30 mouse cellular contexts compared by ENCODE assay signal in genomic region chr7:135804730-135805129, GRCm38 (mm10).
DNase-seq lines count a peak whose midpoint lies in the region; ATAC-seq lines count a peak whose summit lies in the region.
"Had no signal": no experiment of that assay in that cellular context is flagged by ENCODE, and none has a peak within 500 bp of the region (broad histone marks: within the 10 kb centered on the region; RNA-seq: fewer than 3 reads in every experiment).

No protein-coding gene starts in this region.

- ATAC-seq in liver, embryonic 13.5 days (ENCODE audit: low read depth): no peak
- no peak for ATAC-seq in liver, embryonic 12.5 days
- peak; percentile 19 to 27; a peak in 2 of 4 replicates for ATAC-seq in hematopoietic stem cell, adult 5-6 weeks (replicated peaks in 1 of 2; ENCODE audit: insufficient read depth in 1 of 2, low FRiP score in 2 of 2, low TSS enrichment in 1 of 2, low read depth in 1 of 2, poor library complexity in 2 of 2, severe bottlenecking in 2 of 2)
- peak; percentile 40 for ATAC-seq in megakaryocyte-erythroid progenitor cell, adult 5-6 weeks (replicated peaks; ENCODE audit: low FRiP score, low TSS enrichment, poor library complexity, severe bottlenecking)
- ATAC-seq: forebrain, embryonic 13.5 days; forebrain, embryonic 16.5 days; Patski had no signal

- peaks cover 31% of the 10 kb centered on the region for H3K4me1 ChIP-seq in liver, embryonic 13.5 days (replicated peaks)
- peaks cover 33% of the 10 kb centered on the region for H3K4me1 ChIP-seq in liver, embryonic 12.5 days
- H3K4me1 ChIP-seq: heart, embryonic 10.5 days; hindbrain, embryonic 12.5 days had no signal

- H3K27ac ChIP-seq in liver, embryonic 13.5 days: no peak overlapping the region
- no peak overlapping the region for H3K27ac ChIP-seq in liver, embryonic 12.5 days
- H3K27ac ChIP-seq: embryonic facial prominence, embryonic 10.5 days; embryonic facial prominence, embryonic 13.5 days; forebrain, embryonic 10.5 days; forebrain, embryonic 13.5 days; heart, embryonic 10.5 days; heart, embryonic 13.5 days; hindbrain, embryonic 12.5 days; hindbrain, embryonic 15.5 days had no signal

- intact Hi-C loops in left cerebral cortex, postnatal 4 days (cut with DNase I): no loop called here

- 0 out of 2 replicates have a peak overlapping the region, but pooled peaks have one; percentile 10 for H3K9ac ChIP-seq in liver, embryonic 13.5 days
- H3K9ac ChIP-seq in liver, embryonic 12.5 days: no peak overlapping the region
- H3K9ac ChIP-seq: embryonic facial prominence, embryonic 13.5 days; forebrain, embryonic 13.5 days; heart, embryonic 13.5 days; hindbrain, embryonic 12.5 days; hindbrain, embryonic 15.5 days had no signal

- no peak overlapping the region for H3K4me2 ChIP-seq in liver, embryonic 13.5 days
- no peak overlapping the region for H3K4me2 ChIP-seq in liver, embryonic 12.5 days
- H3K4me2 ChIP-seq: embryonic facial prominence, embryonic 13.5 days; forebrain, embryonic 13.5 days; heart, embryonic 13.5 days; hindbrain, embryonic 12.5 days; hindbrain, embryonic 15.5 days had no signal

- peaks cover 7% of the 10 kb centered on the region; the same call in 1 of the 2 replicates for H3K27me3 ChIP-seq in liver, embryonic 13.5 days
- H3K27me3 ChIP-seq in liver, embryonic 12.5 days (replicated peaks): peaks cover 7% of the 10 kb centered on the region
- H3K27me3 ChIP-seq: embryonic facial prominence, embryonic 13.5 days; forebrain, embryonic 13.5 days; hindbrain, embryonic 12.5 days; hindbrain, embryonic 15.5 days; Patski had no signal

- H3K4me3 ChIP-seq in liver, embryonic 13.5 days (replicated peaks): no peak overlapping the region
- H3K4me3 ChIP-seq in liver, embryonic 12.5 days: no peak overlapping the region
- H3K4me3 ChIP-seq: embryonic facial prominence, embryonic 10.5 days; embryonic facial prominence, embryonic 13.5 days; forebrain, embryonic 10.5 days; forebrain, embryonic 13.5 days; heart, embryonic 10.5 days; heart, embryonic 13.5 days; hindbrain, embryonic 12.5 days; hindbrain, embryonic 15.5 days had no signal

- H3K36me3 ChIP-seq in liver, embryonic 13.5 days: no peaks in the 10 kb centered on the region
- H3K36me3 ChIP-seq in liver, embryonic 12.5 days: no peaks in the 10 kb centered on the region
- H3K36me3 ChIP-seq: embryonic facial prominence, embryonic 10.5 days; embryonic facial prominence, embryonic 13.5 days; forebrain, embryonic 10.5 days; G1E; heart, embryonic 10.5 days; heart, embryonic 13.5 days; hindbrain, embryonic 12.5 days; hindbrain, embryonic 15.5 days had no signal

- DNase-seq in liver, embryonic 13.5 days: no peak
- DNase-seq in thymus, postnatal 4 days: peak; percentile 27
- DNase-seq in thymus, postnatal 0 days (ENCODE audit: low spot score): no peak
- no peak for DNase-seq in left cerebral cortex, postnatal 4 days
- DNase-seq in embryo, embryonic 10.5 days (ENCODE audit: low spot score): no peak
- DNase-seq: adrenal gland, postnatal 10 days; adrenal gland, postnatal 36 days; B cell, adult 2 months; cerebellum, adult 18-20 months; cerebellum, adult 9-10 months; cerebellum, postnatal 14 days; embryo, embryonic 11 days; gastrocnemius, postnatal 10 days; gastrocnemius, postnatal 36 days; heart, postnatal 14 days; heart, postnatal 4 days had no signal

- no peaks in the 10 kb centered on the region for H3K9me3 ChIP-seq in liver, embryonic 13.5 days (replicated peaks)
- no peaks in the 10 kb centered on the region for H3K9me3 ChIP-seq in liver, embryonic 12.5 days (replicated peaks)
- H3K9me3 ChIP-seq: embryonic facial prominence, embryonic 10.5 days; embryonic facial prominence, embryonic 13.5 days; forebrain, embryonic 10.5 days; forebrain, embryonic 13.5 days; heart, embryonic 10.5 days; heart, embryonic 13.5 days; hindbrain, embryonic 12.5 days; hindbrain, embryonic 15.5 days had no signal

- WGBS in liver, embryonic 13.5 days (ENCODE audit: insufficient replicate concordance): 23% methylated on average over 7 of the region's 7 CpGs
- 26% methylated on average over 7 of the region's 7 CpGs for WGBS in liver, embryonic 12.5 days (ENCODE audit: insufficient replicate concordance)

Comparison
In these comparisons a context has a peak if more than half of its experiments do, and no peak if none do; other contexts are left out.
1. ATAC-seq: peak in hematopoietic stem cell, adult 5-6 weeks (2 of 2) and megakaryocyte-erythroid progenitor cell, adult 5-6 weeks (single experiment); none in liver, embryonic 13.5 days (single experiment) and liver, embryonic 12.5 days (single experiment).